Mouse (Mus musculus): ENCODE measurements around the gene Nck2. TPM values are rescaled to one million over a fixed set of nuclear protein-coding genes. Genes with fewer than 3 reads are reported as not detected.

The Nck2 gene
- polyA plus RNA-seq, 1 experiment from 2014 or later: 36.3 TPM

DNA sequence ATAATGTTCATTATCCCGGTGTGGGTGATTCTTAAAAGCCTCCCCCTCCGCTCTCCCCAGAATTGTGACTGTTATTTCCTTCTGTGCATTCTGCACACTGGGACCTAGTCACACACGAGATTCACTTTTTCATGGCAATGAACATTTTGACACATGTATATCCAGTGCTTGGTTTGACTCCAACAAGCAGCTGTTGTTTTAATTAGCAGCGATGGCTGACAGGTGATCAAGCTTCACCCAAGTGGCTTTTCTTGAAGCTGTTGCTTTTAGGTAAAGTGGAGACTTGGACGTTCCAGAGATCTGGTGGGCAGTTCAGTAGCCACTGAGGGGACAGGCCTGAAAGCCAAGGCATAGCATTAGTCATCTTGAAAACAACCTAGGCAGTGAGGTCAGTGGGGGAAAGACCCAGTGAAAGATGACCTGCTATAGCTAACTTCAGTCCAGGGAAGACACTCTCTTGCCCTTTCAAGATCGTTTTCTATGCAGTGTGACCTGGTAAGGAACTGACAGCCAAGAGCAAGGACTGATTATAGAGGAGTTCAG, 17.3 kb upstream of the Nck2 start:
- WGBS: 52% methylated on average over 6 of the region's 6 CpGs
- no peaks in the 10 kb centered on the region for H3K27me3 ChIP-seq (ENCODE audit: control insufficient read depth, insufficient read depth, low read length)
- H3K9ac ChIP-seq (ENCODE audit: low read length): no peak overlapping the region
- H3K4me1 ChIP-seq (ENCODE audit: control insufficient read depth, insufficient read depth, low read length): no peaks in the 10 kb centered on the region
- H3K36me3 ChIP-seq (ENCODE audit: control insufficient read depth, insufficient read depth, low read length): no peaks in the 10 kb centered on the region
- H3K4me2 ChIP-seq (ENCODE audit: low read depth, low read length): no peak overlapping the region
- H3K9me3 ChIP-seq (replicated peaks; ENCODE audit: control insufficient read depth, low read length): no peaks in the 10 kb centered on the region
- ATAC-seq (ENCODE audit: insufficient read depth, low FRiP score): no peak
- no peak overlapping the region for H3K4me3 ChIP-seq (replicated peaks; ENCODE audit: low read length)
- H3K27ac ChIP-seq (ENCODE audit: low read length): no peak overlapping the region

- ATAC-seq (ENCODE audit: insufficient read depth, low FRiP score): no peak
- no peak overlapping the region for H3K9ac ChIP-seq (ENCODE audit: low read length)
- no peaks in the 10 kb centered on the region for H3K9me3 ChIP-seq (replicated peaks; ENCODE audit: control insufficient read depth, low read length)
- 68% methylated on average over 9 of the region's 9 CpGs for WGBS
- no peak overlapping the region for H3K4me2 ChIP-seq (ENCODE audit: low read depth, low read length)
- no peaks in the 10 kb centered on the region for H3K36me3 ChIP-seq (ENCODE audit: control insufficient read depth, insufficient read depth, low read length)
- no peaks in the 10 kb centered on the region for H3K27me3 ChIP-seq (ENCODE audit: control insufficient read depth, insufficient read depth, low read length)
- no peak overlapping the region for H3K4me3 ChIP-seq (replicated peaks; ENCODE audit: low read length)
- no peaks in the 10 kb centered on the region for H3K4me1 ChIP-seq (ENCODE audit: control insufficient read depth, insufficient read depth, low read length)
- no peak overlapping the region for H3K27ac ChIP-seq (ENCODE audit: low read length)
Observed at GRCm38 (mm10) chr1:43429924-43430876, 14.2 kb upstream of the Nck2 start.

DNA sequence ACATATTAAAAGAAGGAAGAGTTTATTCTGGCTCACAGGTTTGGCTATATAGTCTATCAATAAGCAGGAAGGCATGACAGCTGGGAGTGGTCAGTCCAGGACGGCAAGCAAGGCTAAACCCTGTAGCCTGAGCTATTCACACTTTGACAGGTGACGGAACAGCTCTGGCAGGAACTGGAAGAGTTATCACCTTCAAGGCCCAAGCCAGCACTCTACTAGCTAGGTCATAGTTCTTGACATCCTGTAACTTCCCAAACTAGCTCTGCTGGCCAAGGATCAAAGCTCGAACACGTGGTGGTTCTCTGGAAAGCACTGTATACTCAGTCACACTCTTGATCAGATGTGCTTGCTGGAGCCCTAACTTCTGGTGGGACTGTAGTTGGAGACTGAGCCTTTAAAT, 10.5 kb upstream of the Nck2 start:
- no peak overlapping the region for H3K4me2 ChIP-seq (ENCODE audit: low read depth, low read length)
- 0 out of 2 replicates have a peak, but pooled peaks have one; percentile 25 for ATAC-seq (ENCODE audit: insufficient read depth, low FRiP score)
- no peaks in the 10 kb centered on the region for H3K9me3 ChIP-seq (replicated peaks; ENCODE audit: control insufficient read depth, low read length)
- H3K27me3 ChIP-seq (ENCODE audit: control insufficient read depth, insufficient read depth, low read length): no peaks in the 10 kb centered on the region
- 55% methylated on average over 4 of the region's 4 CpGs for WGBS
- H3K9ac ChIP-seq (ENCODE audit: low read length): no peak overlapping the region
- no peak overlapping the region for H3K4me3 ChIP-seq (replicated peaks; ENCODE audit: low read length)
- no peaks in the 10 kb centered on the region for H3K36me3 ChIP-seq (ENCODE audit: control insufficient read depth, insufficient read depth, low read length)
- no peaks in the 10 kb centered on the region for H3K4me1 ChIP-seq (ENCODE audit: control insufficient read depth, insufficient read depth, low read length)
- no peak overlapping the region for H3K27ac ChIP-seq (ENCODE audit: low read length)

DNA sequence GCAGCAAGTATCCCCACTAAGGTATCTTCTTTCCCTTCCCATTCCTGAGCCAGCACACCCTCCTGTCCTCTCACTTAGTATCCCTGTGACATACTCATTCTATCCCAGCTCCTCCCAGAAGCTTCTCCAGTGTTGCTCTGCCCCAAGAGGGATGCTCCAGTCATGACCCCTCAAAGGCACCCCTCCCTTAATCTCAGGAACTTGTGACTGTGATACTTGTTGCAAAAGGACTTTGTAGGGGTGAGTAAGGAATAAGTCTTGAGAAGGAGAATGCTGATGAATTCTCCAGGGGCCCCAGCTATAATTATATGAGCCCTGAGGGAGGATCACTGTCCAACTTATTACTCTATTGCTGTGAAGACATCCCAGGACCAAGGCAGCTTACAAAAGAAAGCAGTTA, 7.8 kb upstream of the Nck2 start:
- Histone ChIP-seq H3K9me3 (replicated peaks; ENCODE audit: control insufficient read depth, low read length) (no peaks in the 10 kb centered on the region), H3K4me2 (ENCODE audit: low read depth, low read length) (no peak overlapping the region), H3K27ac (ENCODE audit: low read length) (no peak overlapping the region), H3K36me3 (ENCODE audit: control insufficient read depth, insufficient read depth, low read length) (no peaks in the 10 kb centered on the region), H3K4me3 (replicated peaks; ENCODE audit: low read length) (no peak overlapping the region), H3K27me3 (ENCODE audit: control insufficient read depth, insufficient read depth, low read length) (no peaks in the 10 kb centered on the region), H3K9ac (ENCODE audit: low read length) (no peak overlapping the region), H3K4me1 (ENCODE audit: control insufficient read depth, insufficient read depth, low read length) (no peaks in the 10 kb centered on the region)
- ATAC-seq (ENCODE audit: insufficient read depth, low FRiP score): no peak

DNA sequence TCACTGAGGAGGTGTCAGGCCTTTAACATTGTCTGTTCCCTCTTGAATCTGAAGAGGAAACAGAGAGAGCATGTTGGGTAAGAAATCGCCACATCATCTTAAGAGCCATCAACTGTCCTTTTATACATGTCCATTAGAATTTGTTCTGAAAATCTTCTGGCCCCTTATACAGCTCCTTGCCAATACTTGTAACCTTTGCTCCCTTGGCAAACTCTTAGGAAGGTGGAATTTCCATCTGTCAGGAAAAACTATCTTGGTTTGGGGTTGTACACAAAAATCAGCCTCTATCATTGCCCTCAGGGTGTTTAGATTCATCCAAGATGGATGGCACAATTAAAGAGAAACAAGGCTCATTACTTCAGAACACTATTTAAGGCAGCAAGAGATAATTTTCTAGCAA, 5.1 kb upstream of the Nck2 start:
- Histone ChIP-seq H3K36me3 (ENCODE audit: control insufficient read depth, insufficient read depth, low read length) (no peaks in the 10 kb centered on the region), H3K27me3 (ENCODE audit: control insufficient read depth, insufficient read depth, low read length) (no peaks in the 10 kb centered on the region), H3K4me1 (ENCODE audit: control insufficient read depth, insufficient read depth, low read length) (peaks cover 3% of the 10 kb centered on the region; the same call in 1 of the 2 replicates), H3K9me3 (replicated peaks; ENCODE audit: control insufficient read depth, low read length) (no peaks in the 10 kb centered on the region), H3K9ac (ENCODE audit: low read length) (no peak overlapping the region), H3K4me3 (replicated peaks; ENCODE audit: low read length) (no peak overlapping the region), H3K27ac (ENCODE audit: low read length) (no peak overlapping the region), H3K4me2 (ENCODE audit: low read depth, low read length) (no peak overlapping the region)
- WGBS: 80% methylated on average over 1 of the region's 1 CpGs
- ATAC-seq (ENCODE audit: insufficient read depth, low FRiP score): no peak

DNA sequence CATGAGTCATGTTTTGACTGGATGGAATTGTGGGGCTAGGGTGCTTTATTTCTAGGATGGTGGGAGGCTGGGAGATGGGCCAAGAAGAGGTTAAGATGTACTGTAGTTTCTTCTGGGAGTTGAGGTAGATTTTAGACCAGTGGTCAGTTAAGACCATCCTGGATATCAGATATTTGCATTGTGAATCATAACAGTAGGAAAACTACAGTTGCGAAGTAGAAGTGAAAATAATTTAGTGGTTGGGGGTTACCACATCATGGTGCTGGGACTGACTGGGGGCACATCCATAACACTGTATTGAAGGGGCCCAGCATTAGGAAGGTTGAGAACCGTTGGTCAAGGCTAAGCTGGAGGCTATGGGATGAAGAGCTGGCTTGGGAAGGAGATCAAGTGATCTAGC, 1.8 kb upstream of the Nck2 start:
- H3K9me3 ChIP-seq (replicated peaks; ENCODE audit: control insufficient read depth, low read length): no peaks in the 10 kb centered on the region
- H3K9ac ChIP-seq (ENCODE audit: low read length): no peak overlapping the region
- no peaks in the 10 kb centered on the region for H3K36me3 ChIP-seq (ENCODE audit: control insufficient read depth, insufficient read depth, low read length)
- no peak overlapping the region for H3K4me3 ChIP-seq (replicated peaks; ENCODE audit: low read length)
- no peak for ATAC-seq (ENCODE audit: insufficient read depth, low FRiP score)
- H3K4me2 ChIP-seq (ENCODE audit: low read depth, low read length): no peak overlapping the region
- H3K27me3 ChIP-seq (ENCODE audit: control insufficient read depth, insufficient read depth, low read length): no peaks in the 10 kb centered on the region
- no peak overlapping the region for H3K27ac ChIP-seq (ENCODE audit: low read length)
- H3K4me1 ChIP-seq (ENCODE audit: control insufficient read depth, insufficient read depth, low read length): peaks cover 11% of the 10 kb centered on the region; the same call in 1 of the 2 replicates
- 87% methylated on average over 2 of the region's 2 CpGs for WGBS

DNA sequence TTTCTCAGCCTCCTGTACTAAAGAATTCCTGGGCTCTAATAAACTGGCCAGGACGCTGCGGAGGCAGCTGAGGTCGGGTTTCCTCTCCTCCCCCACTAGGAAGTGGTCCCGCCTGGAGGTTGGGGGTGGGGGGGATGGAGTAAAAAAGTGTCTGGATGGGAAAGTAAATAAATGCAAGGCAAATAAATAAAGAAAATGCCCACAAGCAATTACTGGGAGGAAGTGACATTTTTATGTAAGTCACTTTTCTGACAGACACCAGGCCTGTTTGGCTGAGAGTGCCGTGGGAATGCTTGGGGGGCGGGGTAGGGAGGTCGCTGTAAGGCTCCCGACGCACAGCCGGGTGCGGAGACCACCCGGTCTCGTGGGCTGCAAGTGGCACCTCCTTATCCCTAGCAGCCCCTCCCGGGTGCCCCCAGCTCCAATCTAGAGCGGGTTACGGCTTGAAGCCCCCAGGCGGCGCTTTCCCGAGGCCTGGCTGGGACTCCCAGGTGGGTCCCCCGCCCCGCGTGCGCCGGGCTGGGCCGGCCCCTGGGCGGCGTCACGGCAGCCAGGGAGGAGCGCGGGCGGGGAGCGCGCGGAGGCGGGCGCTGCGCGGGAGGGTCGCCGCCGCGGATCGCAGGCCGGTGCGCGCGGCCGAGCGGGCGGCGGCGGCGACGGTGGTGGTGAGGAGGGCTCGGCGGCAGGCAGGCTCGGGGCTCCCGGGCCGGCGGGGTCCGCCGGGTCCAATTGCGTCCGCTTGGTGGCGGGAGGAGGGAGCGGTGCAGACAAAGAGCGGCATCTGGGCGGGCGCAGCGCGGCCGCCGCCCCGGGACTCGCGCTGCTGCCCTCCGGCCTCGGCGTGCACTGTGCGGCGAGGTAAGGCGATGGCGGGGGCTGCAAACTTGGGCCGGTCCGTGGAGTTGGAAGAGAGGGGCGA, 1.1 kb downstream of the Nck2 start:
- H3K4me1 ChIP-seq (ENCODE audit: control insufficient read depth, insufficient read depth, low read length): peaks cover 18% of the 10 kb centered on the region
- under 1% methylated on average over 72 of the region's 86 CpGs for WGBS
- H3K9ac ChIP-seq (ENCODE audit: low read length): peak overlapping the region; percentile 97
- H3K4me3 ChIP-seq (replicated peaks; ENCODE audit: low read length): peak overlapping the region; percentile 93
- H3K9me3 ChIP-seq (replicated peaks; ENCODE audit: control insufficient read depth, low read length): no peaks in the 10 kb centered on the region
- peak; percentile 94 for ATAC-seq (ENCODE audit: insufficient read depth, low FRiP score)
- H3K4me2 ChIP-seq (ENCODE audit: low read depth, low read length): peak overlapping the region; percentile 70
- no peaks in the 10 kb centered on the region for H3K36me3 ChIP-seq (ENCODE audit: control insufficient read depth, insufficient read depth, low read length)
- H3K27me3 ChIP-seq (ENCODE audit: control insufficient read depth, insufficient read depth, low read length): no peaks in the 10 kb centered on the region
- peak overlapping the region; percentile 92 for H3K27ac ChIP-seq (ENCODE audit: low read length)

GRCm38 (mm10) chr1:43446089-43446533, 1.7 kb downstream of the Nck2 start:
- Histone ChIP-seq H3K27ac (ENCODE audit: low read length) (peak overlapping the region; percentile 92), H3K36me3 (ENCODE audit: control insufficient read depth, insufficient read depth, low read length) (no peaks in the 10 kb centered on the region), H3K4me1 (ENCODE audit: control insufficient read depth, insufficient read depth, low read length) (peaks cover 25% of the 10 kb centered on the region), H3K27me3 (ENCODE audit: control insufficient read depth, insufficient read depth, low read length) (no peaks in the 10 kb centered on the region), H3K9me3 (replicated peaks; ENCODE audit: control insufficient read depth, low read length) (no peaks in the 10 kb centered on the region), H3K4me2 (ENCODE audit: low read depth, low read length) (peak overlapping the region; percentile 70), H3K4me3 (replicated peaks; ENCODE audit: low read length) (peak overlapping the region; percentile 93), H3K9ac (ENCODE audit: low read length) (peak overlapping the region; percentile 97)
- peak; percentile 63 for ATAC-seq (ENCODE audit: insufficient read depth, low FRiP score)
- 0% methylated on average over 35 of the region's 44 CpGs for WGBS
